Mouse (Mus musculus) kidney, postnatal 0 days (tissue): ENCODE results near the gene 2310011J03Rik. TPM values are rescaled to one million over a fixed set of nuclear protein-coding genes. Genes with fewer than 3 reads are reported as not detected.

Source experiments
- ATAC-seq: fragments of 200-750 bp; cut with Nextera tagmentation; replicated peaks from 2 replicates; pipeline ENCODE4 v1.8.0; 2017; ENCODE audit warnings: low read depth, moderate number of reproducible peaks, moderate TSS enrichment, moderate library complexity; ENCODE audit not compliant: low FRiP score
- DNase-seq: peaks from one replicate; pipeline ENCODE4 v3.0.0-alpha.2; 2016; ENCODE audit warnings: low spot score
- H3K27ac ChIP-seq: fragments of 300-500 bp; sonication (generic); 2 replicates; pipeline ENCODE4 v1.5.1; 2014; ENCODE audit warnings: mild to moderate bottlenecking
- H3K27me3 ChIP-seq: fragments of 300-500 bp; sonication (generic); 2 replicates; pipeline ENCODE4 v1.6.1; 2014; ENCODE audit warnings: low read length, mixed read lengths; ENCODE audit not compliant: insufficient read depth
- H3K36me3 ChIP-seq: fragments of 300-500 bp; sonication (generic); 2 replicates; pipeline ENCODE4 v1.6.1; 2014; ENCODE audit warnings: low read length, mixed read lengths; ENCODE audit not compliant: insufficient read depth
- H3K4me1 ChIP-seq: fragments of 300-500 bp; sonication (generic); replicated peaks from 2 replicates; pipeline ENCODE4 v1.6.1; 2014; ENCODE audit warnings: antibody characterized with exemption, low read length, mixed read lengths; ENCODE audit not compliant: insufficient read depth
- H3K4me2 ChIP-seq: fragments of 300-500 bp; sonication (generic); 2 replicates; pipeline ENCODE4 v1.6.1; 2014; ENCODE audit warnings: mild to moderate bottlenecking, low read length, moderate library complexity, mixed read lengths
- H3K4me3 ChIP-seq: fragments of 300-500 bp; sonication (generic); replicated peaks from 2 replicates; pipeline ENCODE4 v1.5.1; 2014; ENCODE audit warnings: low read depth, low read length
- H3K9ac ChIP-seq: fragments of 300-500 bp; sonication (generic); 2 replicates; pipeline ENCODE4 v1.6.1; 2014; ENCODE audit warnings: low read depth, low read length
- H3K9me3 ChIP-seq: fragments of 300-500 bp; sonication (generic); replicated peaks from 2 replicates; pipeline ENCODE4 v1.6.1; 2016; ENCODE audit warnings: low read length, inconsistent platforms, mixed read lengths
- CTCF ChIP-seq: IDR thresholded peaks from 2 replicates; pipeline ENCODE4 v1.5.1; 2016; ENCODE audit warnings: antibody characterized with exemption, low read depth, mild to moderate bottlenecking, moderate library complexity
- WGBS: fragments of 180-500 bp; shearing (Covaris S2); extraction: QIAGEN DNeasy Blood & Tissue Kit; methylation state at CpG from one replicate; pipeline ENCODE4 v1.1.7; 2014; 5-methylcytosine and 5-hydroxymethylcytosine counted together
- polyA plus RNA-seq: library from polyadenylated mRNA; unstranded; fragments of >200 nt; fragmentation: Nextera tagmentation; extraction: Ambion mirVana; gene quantifications from 2 replicates; pipeline ENCODE4 v1.2.1, GENCODE M21; 2015

The 2310011J03Rik gene
- polyA plus RNA-seq, 1 experiment from 2014 or later: 52.2 TPM

- no peak overlapping the region for H3K9ac ChIP-seq
- H3K4me2 ChIP-seq: no peak overlapping the region
- H3K36me3 ChIP-seq: no peaks in the 10 kb centered on the region
- H3K9me3 ChIP-seq: no peaks in the 10 kb centered on the region
- H3K27ac ChIP-seq: no peak overlapping the region
- DNase-seq: no peak
- no peak for TF ChIP-seq CTCF
- no peak overlapping the region for H3K4me3 ChIP-seq
- peaks cover 28% of the 10 kb centered on the region for H3K4me1 ChIP-seq
- 50% methylated on average over 9 of the region's 9 CpGs for WGBS
- H3K27me3 ChIP-seq: peaks cover 51% of the 10 kb centered on the region
- no peak for ATAC-seq
These were observed 23.9 kb upstream of the 2310011J03Rik start for GRCm38 (mm10) chr10:80344131-80344661.

- DNase-seq (no peak), ATAC-seq (peak; percentile 1; the same call in 1 of the 2 replicates)
- Histone ChIP-seq H3K9ac (no peak overlapping the region), H3K27ac (no peak overlapping the region), H3K27me3 (peaks cover 44% of the 10 kb centered on the region), H3K4me1 (peaks cover 28% of the 10 kb centered on the region), H3K4me3 (0 out of 2 replicates have a peak overlapping the region, but pooled peaks have one; percentile 21), H3K36me3 (no peaks in the 10 kb centered on the region), H3K9me3 (no peaks in the 10 kb centered on the region), H3K4me2 (peak overlapping the region; percentile 49)
- 35% methylated on average over 13 of the region's 13 CpGs for WGBS
- TF ChIP-seq CTCF: no peak
These were observed 23.1 kb upstream of the 2310011J03Rik start for GRCm38 (mm10) chr10:80343425-80343895.

GRCm38 (mm10) chr10:80342749-80343424, 22.6 kb upstream of the 2310011J03Rik start:
- under 1% methylated on average over 32 of the region's 33 CpGs for WGBS
- H3K4me1 ChIP-seq: peaks cover 24% of the 10 kb centered on the region
- H3K4me3 ChIP-seq: peak overlapping the region; percentile 21; the same call in 1 of the 2 replicates
- H3K36me3 ChIP-seq: no peaks in the 10 kb centered on the region
- no peak overlapping the region for H3K27ac ChIP-seq
- peaks cover 38% of the 10 kb centered on the region for H3K27me3 ChIP-seq
- H3K9ac ChIP-seq: no peak overlapping the region
- peak overlapping the region; percentile 49 for H3K4me2 ChIP-seq
- no peak for TF ChIP-seq CTCF
- peak; percentile 53 for ATAC-seq
- H3K9me3 ChIP-seq: no peaks in the 10 kb centered on the region
- DNase-seq: peak; percentile 94

GRCm38 (mm10) chr10:80342305-80342748, 22.0 kb upstream of the 2310011J03Rik start:
- no peak for TF ChIP-seq CTCF
- peak; percentile 8 for ATAC-seq
- H3K27me3 ChIP-seq: peaks cover 34% of the 10 kb centered on the region

GRCm38 (mm10) chr10:80341491-80342304, 21.4 kb upstream of the 2310011J03Rik start:
- H3K27me3 ChIP-seq: peaks cover 32% of the 10 kb centered on the region
- 3% methylated on average over 47 of the region's 47 CpGs for WGBS
- no peak overlapping the region for H3K27ac ChIP-seq
- peaks cover 21% of the 10 kb centered on the region for H3K4me1 ChIP-seq
- no peak for TF ChIP-seq CTCF
- peak overlapping the region; percentile 21; the same call in 1 of the 2 replicates for H3K4me3 ChIP-seq
- H3K9me3 ChIP-seq: no peaks in the 10 kb centered on the region
- DNase-seq (no peak), ATAC-seq (no peak)
- no peak overlapping the region for H3K9ac ChIP-seq
- H3K4me2 ChIP-seq: peak overlapping the region; percentile 49
- H3K36me3 ChIP-seq: no peaks in the 10 kb centered on the region

More at GRCm38 (mm10) chr10:80342305-80342748, 22.0 kb upstream of the 2310011J03Rik start:
- Histone ChIP-seq H3K4me1 (peaks cover 21% of the 10 kb centered on the region), H3K9ac (no peak overlapping the region), H3K4me2 (peak overlapping the region; percentile 49), H3K4me3 (peak overlapping the region; percentile 21; the same call in 1 of the 2 replicates), H3K9me3 (no peaks in the 10 kb centered on the region), H3K27ac (no peak overlapping the region), H3K36me3 (no peaks in the 10 kb centered on the region)
- DNase-seq: no peak
- 6% methylated on average over 26 of the region's 26 CpGs for WGBS

GRCm38 (mm10) chr10:80341026-80341425, 20.7 kb upstream of the 2310011J03Rik start:
- no peak for TF ChIP-seq CTCF
- Histone ChIP-seq H3K4me2 (no peak overlapping the region), H3K4me3 (no peak overlapping the region), H3K9me3 (no peaks in the 10 kb centered on the region), H3K4me1 (peaks cover 21% of the 10 kb centered on the region), H3K36me3 (0 out of 2 replicates have a peak, but pooled peaks cover under 1% of the 10 kb centered on the region), H3K9ac (no peak overlapping the region), H3K27me3 (peaks cover 32% of the 10 kb centered on the region), H3K27ac (no peak overlapping the region)
- ATAC-seq (no peak), DNase-seq (no peak)
- WGBS: 22% methylated on average over 21 of the region's 21 CpGs
